Mouse (Mus musculus) kidney, postnatal 10 days (tissue): ENCODE results near the gene Ube2d1.

Source experiments
- DNase-seq: peaks from one replicate; pipeline ENCODE4 v3.0.0; 2021; ENCODE audit warnings: mixed read lengths

Ube2d1 gene

DNA sequence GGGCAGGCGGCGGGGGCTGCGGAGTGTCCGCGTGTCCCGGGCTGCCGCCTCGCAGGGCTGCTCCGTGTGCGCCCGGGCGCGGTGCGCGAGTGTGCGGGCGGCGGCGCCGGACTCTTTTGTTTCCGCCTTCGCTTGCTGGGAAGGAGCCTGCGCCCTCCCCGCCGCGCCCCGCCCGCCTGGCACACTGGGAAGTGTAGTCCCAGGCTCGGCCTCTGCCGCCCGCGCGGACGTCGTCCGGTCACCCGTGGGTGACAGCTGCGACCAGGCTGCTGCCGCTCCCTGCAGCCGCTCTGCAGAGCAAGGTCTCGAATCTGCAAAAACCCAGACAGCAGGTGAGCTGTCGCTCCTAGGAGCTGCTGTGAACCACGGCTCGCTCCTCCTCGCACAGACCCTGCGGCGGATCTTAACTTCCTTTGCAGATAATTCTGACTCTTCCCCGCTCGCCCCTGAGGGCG, at the start of gene Ube2d1:
Gene Ube2d1, minus strand, starts transcription at position 137 of the 455 bp plus-strand sequence.
- peak; percentile 93 for DNase-seq

DNA sequence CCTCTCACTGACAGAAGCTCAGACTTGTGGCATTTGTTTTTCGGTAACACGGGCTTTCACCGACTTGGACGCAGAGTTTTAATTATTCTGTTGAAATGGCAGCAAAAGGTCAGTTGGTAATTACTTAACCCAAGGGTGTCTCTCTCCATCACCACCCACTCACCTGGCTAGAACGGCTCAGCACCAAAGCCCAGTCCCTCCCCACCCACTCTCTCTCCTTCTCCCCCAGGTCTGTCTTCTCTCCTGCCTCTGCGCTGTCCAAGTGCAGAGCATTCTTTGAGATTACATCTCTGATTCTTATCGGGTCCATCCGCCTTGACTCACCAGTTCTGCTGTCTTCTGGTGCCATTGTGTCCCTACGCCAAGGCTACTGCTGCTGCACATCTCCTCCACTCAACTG, 47.8 kb upstream of the Ube2d1 start:
- no peak for DNase-seq

DNA sequence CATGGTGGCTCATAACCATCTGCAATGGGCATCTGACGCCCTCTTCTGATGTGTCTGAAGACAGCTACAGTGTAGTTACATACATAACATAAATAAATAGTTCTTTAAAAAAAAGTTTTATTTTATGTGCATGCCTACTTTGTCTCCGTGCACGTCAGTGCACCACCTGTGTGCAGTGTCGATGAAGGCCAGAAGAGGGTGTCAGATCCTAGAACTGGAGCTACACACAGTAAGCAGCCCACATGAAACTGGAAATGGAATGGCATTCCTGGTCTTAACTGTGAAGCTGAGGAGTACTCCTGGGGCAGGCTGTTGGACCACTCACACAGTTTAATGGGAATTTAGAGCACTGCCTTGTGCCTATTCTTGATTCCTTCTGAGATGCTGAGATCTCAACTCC, 47.3 kb upstream of the Ube2d1 start:
- no peak for DNase-seq

DNA sequence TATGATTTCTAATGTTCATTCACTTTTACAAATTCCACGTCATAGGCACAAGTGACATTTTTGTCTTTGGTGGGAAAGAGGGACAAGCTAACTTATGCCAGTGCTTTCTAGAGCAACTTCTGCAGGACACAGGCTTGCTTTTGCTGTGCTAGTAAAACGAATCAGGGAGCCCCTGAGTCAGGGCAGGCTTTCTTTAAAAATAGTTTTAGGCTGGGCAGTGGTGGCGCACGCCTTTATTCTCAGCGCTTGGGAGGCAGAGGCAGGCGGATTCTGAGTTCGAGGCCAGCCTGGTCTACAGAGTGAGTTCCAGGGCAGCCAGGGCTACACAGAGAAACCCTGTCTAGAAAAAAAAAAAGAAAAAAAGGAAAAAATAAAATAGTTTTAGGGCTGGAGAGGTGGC, 46.8 kb upstream of the Ube2d1 start:
- no peak for DNase-seq

DNA sequence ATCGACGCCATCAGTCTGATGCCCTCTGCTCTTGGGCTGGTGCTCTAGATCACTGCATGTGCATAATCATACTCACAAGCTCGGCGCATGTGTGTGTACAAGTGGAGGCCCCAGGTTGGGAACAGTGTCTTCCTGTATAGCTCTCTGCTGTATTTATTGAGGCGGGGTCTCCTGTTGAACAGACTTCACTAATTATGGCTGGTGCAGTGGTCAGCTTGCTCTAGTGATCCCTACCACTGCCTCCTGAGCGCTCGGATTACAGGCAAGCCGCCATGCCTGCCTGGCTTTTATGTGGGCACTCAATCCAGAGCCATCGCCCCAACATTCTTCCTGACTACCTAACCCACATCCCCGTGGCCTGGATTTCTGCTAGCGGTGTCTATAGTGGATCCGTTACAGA, 45.0 kb upstream of the Ube2d1 start:
- DNase-seq: no peak

DNA sequence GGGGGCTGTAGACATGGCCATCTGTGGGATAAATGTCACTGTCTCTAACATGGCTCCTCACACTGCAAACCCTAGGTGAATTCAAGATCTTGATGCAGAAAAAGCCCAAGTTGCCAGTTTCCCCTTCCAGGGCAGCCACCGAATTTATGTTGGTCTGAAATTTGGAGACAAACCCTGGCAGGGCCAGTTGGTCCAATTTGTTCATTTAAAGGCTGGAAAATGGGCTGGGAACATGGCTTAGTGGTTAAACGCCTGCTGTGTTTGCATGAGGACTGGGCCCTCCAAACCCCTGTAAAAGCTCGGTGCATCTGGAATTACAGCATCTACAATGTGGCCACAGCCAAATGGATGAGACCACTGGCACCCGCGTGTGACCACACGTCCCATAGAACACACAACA, 44.2 kb upstream of the Ube2d1 start:
- DNase-seq: no peak

DNA sequence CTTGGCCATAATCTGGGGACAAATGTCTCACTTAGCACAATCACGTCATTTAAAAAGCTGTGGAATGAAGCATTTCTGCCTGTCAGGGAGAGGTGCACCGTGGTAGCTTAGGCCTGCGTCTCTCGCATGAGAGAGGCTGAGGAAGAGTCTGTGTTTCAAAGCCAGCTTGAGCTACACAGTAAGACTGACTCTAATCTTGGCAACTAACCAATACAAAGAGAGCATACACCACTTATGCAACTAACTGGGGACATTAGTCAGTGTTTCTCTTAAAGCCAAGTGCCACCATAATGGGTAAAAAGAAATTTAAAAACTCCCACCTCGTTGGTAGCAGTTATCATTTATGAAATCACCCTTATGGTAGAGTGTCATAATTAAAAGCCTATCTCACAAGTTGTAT, 43.8 kb upstream of the Ube2d1 start:
- DNase-seq: no peak

DNA sequence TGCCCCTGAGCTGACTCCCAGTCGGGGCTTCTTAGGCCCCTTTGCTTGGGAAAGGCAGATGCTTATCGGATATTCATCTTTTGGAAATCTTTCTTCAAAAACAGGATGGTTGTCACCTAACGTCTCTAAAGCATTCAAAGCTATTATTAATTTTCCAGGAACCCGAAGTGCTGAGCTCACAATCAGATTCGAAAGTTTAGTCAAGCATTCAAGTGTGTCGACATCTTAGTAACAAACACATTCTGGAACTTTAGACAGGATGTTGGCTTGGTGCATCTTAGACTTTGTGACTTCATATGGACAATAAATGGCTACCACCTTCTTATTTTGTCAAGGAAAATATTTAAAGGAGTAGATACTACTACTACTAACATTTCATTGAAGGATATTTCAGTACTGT, 43.3 kb upstream of the Ube2d1 start:
- no peak for DNase-seq

DNA sequence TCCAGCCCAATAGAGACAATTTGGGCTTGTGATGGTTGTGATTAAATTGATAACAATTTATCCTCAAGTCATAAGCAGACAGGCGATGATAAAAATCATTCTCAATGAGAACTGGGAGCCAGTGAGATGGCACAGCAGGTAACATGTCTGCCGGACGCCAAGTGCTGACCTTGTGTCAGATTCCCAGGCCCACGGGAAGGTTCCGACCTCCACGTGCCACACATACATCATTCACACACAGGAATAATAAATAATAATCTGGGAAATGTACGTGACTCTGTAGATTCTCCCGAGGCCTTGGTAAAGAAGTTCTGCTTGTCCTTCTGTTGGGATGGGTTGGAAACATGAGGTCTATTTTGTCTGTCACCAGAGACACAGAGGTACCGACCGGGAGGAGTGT, 42.3 kb upstream of the Ube2d1 start:
- no peak for DNase-seq

DNA sequence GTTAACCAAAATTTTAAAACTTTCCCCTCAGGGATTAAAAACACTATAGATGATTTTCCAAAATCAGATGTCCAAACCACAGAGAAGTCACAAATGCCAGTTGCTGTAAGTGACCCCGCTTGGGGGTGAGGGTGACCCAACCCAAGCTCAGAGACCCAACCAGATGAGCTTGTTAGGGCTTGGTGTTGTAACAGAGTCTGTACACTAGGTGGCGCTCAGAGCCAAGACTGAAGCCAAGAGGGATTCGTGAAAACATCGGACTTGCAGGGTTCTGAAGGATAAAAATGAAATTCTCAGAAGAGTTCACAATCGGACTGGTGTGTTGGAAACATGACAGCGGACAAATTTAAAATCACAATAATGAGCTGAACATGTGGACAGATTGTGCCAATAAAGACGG, 41.7 kb upstream of the Ube2d1 start:
- peak; percentile 82 for DNase-seq

DNA sequence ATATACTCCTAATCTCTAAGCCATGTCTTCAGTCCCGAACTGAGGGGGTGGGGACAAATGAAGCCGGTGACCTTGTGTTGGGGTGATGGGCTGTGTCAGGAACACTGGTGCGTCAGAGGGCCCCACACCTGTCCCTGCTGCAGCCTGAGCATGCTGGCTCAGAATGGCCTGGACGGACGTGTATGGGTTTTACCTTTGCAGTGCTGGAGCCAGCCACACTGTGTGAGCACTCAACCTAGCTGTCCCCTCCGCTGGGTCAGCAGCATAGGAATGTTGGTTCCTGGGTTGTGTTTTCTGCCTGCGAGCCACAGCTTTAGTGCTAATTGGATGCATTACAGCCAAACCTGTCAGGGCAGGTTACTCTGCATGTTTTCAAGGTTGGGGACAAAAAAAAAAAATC, 41.1 kb upstream of the Ube2d1 start:
- no peak for DNase-seq

DNA sequence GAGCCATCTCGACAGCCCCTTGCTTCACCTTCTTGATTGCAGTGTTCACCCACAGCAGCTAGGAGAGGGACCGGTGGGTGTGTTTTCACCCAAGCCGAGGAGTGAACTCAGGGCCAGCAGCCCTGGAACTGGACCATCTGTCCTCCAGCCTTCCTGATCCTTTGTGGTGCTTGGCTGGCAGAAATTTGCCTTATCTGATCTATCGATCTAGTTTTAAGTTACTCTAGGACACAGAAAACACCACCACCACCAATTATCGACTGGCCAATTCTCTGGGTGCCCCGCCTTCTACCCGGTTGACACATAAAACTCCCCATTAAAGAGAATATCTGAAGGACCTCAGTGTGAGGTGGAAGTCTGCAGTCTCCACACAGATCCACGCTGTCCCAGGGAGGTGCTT, 38.6 kb upstream of the Ube2d1 start:
- DNase-seq: no peak

DNA sequence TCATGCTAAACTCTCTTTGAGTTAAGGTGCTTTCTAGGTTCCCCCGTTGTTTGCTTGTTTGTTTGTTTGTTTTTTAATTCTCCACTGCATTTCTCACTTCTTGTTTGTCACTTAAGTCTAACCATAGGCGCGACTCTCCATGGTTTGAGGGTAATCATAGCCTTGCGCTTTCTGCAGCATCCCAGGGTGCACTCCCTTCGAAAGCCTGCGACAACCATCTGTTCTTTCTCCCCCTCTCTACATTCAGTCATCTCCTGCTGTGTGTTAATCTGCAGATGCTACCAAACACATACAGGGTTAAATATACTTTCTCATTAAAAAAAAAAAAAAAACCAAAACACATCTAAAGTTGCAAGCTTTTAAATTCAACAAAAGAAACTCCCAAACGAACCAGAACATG, 31.4 kb upstream of the Ube2d1 start:
- DNase-seq: no peak

DNA sequence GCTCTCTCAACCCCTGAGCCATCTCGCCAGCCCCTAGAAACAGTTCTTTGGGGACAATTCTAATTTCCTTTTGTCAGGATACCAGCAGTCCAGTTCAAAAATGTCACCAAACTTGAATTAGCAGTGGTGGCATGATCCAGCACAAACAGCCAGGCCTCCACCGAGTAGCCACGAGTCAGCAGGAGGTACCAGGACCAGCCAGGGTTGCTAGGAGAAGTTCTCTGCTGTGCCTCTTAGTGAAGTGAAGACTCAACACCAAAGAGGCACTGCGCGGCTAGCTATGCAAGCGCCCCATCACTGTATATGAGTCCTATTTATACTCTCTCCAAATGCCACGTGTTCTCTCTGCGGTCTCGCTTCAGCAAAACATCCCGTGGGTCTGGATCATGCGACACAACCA, 31.0 kb upstream of the Ube2d1 start:
- no peak for DNase-seq

DNA sequence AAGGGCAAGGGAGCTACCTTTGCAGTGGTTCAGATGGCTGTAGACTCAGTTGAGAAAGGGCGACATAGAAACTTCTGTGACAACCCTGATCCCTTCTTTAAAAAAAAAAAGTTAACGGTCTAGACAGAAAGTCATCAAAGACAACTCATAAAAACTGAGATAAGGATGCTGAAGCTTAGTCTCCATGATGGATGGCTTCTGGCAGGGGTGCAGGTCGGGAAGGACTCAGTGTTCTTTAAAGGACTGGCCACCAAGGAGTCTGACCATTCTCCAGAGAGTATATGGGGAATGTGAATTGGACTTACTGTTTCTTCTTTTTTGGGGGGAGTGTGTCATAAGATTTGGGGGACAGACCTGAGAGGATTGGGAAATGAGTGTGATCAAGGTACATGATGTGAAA, 29.5 kb upstream of the Ube2d1 start:
- no peak for DNase-seq

DNA sequence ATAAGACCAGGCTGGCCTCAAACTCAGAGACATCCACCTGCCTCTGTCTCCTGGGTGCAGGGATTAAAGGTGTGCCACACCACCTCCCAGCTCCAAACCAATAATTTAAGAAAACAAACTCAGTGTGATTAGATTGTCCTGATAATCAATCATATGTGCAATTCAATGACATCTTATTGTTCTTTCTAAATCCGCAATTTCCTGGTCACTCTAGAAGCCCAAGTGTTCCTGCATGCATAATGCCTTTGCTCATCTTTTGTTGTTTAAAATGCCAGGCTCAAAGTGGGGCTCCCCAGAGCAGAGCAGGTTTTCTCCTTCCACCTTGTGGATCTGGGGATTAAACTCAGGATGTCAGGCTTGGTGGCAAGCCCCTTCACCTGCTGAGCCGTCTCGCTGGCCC, 25.2 kb upstream of the Ube2d1 start:
- no peak for DNase-seq

DNA sequence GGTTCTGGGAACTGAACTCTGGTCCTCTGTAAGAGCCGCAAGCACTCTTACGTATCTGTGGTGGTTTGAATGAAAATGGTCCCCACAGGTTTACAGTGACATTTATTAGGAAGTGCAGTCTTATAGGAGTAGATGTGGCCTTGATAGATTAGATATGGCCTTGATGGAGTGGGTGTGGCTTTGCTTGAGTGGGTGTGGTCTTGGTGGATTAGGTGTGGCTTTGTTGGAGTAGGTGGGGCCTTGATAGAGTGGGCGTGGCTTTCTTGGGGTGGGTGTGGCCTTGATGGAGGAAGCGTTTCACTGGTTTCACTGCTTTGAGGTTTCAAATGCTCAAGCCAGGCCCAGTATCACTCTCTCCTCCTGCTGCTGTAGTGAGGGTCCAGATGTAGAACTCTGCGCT, 23.1 kb upstream of the Ube2d1 start:
- DNase-seq: no peak

DNA sequence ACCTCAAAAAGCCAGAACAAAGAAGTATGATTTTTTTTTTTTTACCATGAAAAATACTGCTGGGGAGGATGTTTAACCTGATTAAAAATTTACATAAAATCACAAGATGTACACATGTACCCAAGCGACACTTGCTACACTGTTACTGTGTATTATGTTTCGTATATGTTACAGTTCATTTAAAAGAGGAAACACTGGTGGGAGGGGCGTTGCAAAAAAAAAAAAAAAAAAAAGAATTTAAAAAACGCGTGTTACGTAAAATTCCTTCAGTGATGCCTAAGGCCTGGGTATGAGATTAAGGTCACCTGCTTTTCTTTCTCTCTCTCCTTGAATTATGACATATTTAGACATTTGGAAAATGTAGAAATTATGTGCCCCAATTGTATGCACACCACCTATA, 21.7 kb upstream of the Ube2d1 start:
- DNase-seq: no peak

DNA sequence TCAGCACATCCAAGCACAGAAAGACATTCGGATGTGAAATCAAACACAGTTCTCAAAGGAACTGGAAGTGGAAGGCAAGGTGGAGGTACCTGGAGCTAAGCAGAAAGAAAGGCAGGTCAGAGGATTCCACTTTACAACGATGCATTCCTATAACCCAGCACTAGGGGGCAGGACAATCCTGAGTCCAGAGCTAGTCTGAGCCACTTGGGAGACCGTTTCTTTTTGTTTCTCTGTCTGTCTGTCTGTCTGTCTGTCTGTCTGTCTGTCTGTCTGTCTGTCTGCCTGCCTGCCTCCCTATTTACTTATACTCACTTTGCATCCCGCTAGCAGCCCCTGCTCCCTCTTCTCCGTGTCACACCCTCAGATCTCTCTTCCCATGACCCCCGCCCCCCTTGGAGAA, 21.1 kb upstream of the Ube2d1 start:
- DNase-seq: peak; percentile 52

DNA sequence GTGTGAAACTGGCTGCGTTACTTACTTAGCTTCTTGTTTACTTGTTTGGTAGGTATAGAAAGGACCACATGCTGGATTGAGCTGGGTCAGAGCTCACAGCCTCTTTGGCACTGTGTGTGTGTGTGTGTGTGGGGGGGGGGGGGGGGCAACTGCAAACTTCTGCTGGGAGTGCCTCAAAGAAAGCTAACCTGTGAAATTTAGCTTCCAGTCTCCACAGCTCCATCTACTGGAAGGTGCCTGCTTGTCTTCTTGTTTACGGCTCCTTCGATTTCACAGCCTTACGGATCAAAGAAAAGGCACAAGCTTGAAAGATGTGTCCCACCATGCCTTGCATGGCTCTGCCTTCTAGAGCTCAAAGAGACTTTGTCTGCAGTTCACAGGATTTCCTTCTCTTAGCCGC, 17.4 kb upstream of the Ube2d1 start:
- peak; percentile 36 for DNase-seq

DNA sequence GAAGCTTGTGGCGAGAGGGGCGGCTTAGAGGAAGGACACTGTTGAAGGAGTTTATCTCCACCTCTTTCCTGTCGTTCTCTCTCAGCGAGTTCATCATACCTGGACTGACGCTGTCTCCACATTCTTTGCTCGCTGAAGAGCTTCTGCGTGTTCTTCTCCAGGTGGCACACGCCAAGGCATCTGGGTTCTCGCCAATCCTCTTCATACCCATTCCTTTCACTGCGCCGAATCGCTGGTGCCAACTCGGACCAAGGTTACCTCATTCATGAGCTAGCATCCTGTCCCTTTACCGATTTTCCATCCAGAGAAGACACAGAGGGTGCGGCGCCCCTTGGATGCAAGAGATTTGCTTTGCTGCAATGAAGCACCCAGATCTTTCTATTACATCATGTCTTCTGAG, 15.1 kb upstream of the Ube2d1 start:
- no peak for DNase-seq

DNA sequence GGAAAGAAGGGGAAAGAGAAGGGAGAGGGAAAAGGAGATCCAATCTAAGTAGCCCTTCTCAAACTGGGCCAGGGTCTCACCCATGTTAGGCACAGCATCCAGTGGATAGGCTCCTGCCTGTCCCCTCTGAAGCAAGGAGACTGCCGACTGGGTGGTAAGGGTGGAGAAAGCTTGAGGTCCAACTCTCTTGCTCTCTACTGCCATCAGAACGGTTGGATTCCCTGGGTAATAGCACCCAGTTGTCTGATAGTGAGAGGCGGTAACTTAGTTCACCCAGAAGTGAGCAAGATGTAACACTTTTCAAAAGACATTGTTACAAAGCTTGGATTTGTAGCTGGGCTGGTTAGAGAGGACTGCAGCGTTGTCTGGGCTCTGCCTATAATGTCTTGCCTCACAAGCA, 8.2 kb upstream of the Ube2d1 start:
- no peak for DNase-seq

DNA sequence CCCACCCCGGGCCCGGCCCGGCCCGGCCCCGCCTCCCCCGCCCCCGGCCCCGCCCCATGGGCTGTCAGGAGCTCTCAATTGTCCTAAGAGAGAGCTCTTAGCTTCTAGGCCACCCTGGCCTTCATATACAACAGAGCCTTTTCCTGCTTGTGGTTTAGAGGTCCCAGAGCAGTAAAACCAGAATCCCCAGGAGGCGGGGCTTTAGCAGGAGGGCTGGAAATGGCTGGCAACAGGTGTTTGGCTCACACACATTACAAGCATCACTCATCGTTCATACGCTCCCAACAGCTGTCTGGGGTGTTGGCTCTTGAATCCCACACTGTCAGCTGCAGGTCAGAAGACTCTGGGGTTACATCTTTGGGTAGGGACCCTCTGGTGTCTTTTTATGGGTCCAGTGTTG, 7.2 kb upstream of the Ube2d1 start:
- no peak for DNase-seq

DNA sequence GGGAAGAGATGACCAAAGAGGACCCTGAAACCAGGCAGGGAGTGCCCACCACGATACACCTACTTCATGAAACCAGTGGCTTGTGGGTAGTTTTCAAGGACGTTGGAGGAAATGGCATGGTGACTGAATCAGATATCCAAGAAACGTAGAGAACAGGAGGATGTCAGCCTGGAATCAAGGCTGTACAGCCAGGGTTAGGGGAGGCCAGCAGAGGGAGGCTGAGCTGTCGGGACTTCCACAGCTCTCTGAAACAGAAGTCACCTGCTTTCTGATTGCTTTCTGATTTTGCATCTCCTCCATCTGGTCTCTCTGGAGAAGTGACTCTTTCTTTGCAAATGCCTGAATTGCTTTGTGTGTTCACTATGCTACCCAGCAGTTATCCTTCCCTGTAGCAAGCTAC, 6.7 kb upstream of the Ube2d1 start:
- DNase-seq: no peak

DNA sequence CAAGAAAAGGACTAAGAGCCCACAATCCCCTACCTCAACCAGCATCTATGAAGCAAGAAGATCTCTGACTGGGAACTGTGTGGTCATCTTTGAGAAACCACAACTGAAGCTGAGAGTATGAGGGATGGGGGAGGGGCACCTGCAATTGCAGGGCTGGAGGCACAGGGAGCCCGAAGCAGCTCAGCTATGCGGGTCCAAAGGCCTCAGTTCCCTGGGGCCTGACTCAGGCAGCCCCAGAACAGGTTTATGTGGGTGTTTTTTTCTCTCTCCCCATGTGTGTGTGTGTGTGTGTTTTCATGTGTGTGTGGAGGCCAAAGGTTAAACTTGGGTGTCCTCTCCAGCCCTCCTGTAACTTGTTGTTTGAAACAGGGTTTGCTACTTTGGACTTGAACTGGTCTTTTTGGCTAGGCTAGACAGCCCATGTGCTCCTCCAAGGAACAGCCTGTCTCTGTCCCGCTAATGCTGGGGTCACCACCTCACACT, 6.2 kb upstream of the Ube2d1 start:
- DNase-seq: peak; percentile 60

DNA sequence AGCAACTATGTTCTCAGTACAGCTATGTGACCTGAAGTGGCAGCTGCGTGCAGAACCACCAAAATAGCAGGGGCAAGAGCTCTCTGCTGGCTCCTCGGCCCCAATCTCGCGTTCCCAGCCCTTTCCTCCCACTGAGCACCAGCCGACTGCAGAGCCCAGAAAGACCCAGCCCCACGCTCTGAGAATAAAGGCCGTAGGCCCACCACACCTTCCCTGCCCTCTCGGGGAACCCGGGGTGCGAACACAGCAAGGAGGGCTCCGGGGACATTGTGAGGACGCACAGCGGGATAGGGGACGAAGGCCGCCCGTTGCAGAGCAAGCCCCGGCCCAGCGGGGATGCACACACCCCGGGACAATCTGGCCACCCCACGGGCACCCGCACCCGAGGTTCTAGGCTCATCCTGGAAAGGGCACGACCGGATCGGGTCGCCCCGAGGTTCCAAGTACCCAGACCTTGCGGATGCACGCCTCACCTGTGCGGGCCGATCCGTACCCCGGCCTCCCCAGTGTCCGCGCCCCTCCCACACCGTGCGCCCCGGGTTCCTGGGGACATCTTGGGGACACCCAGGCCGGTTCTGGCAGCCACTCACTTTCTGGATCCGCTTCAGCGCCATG, 444 bp downstream of the Ube2d1 start:
- peak; percentile 56 for DNase-seq
